Mouse (Mus musculus) forebrain, embryonic 16.5 days (tissue): ENCODE measurements around the gene Csf1. TPM values are rescaled to one million over a fixed set of nuclear protein-coding genes. Genes with fewer than 3 reads are reported as not detected.

Source experiments
- ATAC-seq: fragments of 200-750 bp; cut with Nextera tagmentation; 2 replicates; pipeline ENCODE4 v1.8.0; 2017; ENCODE audit warnings: mild to moderate bottlenecking, moderate library complexity
- H3K27ac ChIP-seq: fragments of 300-500 bp; sonication (generic); 2 replicates; pipeline ENCODE4 v1.5.1; 2014; ENCODE audit warnings: low read length, control low read depth
- H3K27me3 ChIP-seq: fragments of 300-500 bp; sonication (generic); replicated peaks from 2 replicates; pipeline ENCODE4 v1.6.1; 2014; ENCODE audit warnings: low read length; ENCODE audit not compliant: control insufficient read depth, insufficient read depth
- H3K36me3 ChIP-seq: fragments of 300-500 bp; sonication (generic); 2 replicates; pipeline ENCODE4 v1.6.1; 2014; ENCODE audit not compliant: control insufficient read depth, insufficient read depth
- H3K4me1 ChIP-seq: fragments of 300-500 bp; sonication (generic); replicated peaks from 2 replicates; pipeline ENCODE4 v1.6.1; 2014; ENCODE audit warnings: low read length; ENCODE audit not compliant: control insufficient read depth, insufficient read depth
- H3K4me2 ChIP-seq: fragments of 300-500 bp; sonication (generic); 2 replicates; pipeline ENCODE4 v1.6.1; 2014; ENCODE audit warnings: mild to moderate bottlenecking, low read length, control low read depth
- H3K4me3 ChIP-seq: fragments of 300-500 bp; sonication (generic); replicated peaks from 2 replicates; pipeline ENCODE4 v1.5.1; 2014; ENCODE audit warnings: mild to moderate bottlenecking, low read length, control low read depth
- H3K9ac ChIP-seq: fragments of 300-500 bp; sonication (generic); replicated peaks from 2 replicates; pipeline ENCODE4 v1.6.1; 2014; ENCODE audit warnings: low read depth, low read length, control low read depth
- H3K9me3 ChIP-seq: fragments of 300-500 bp; sonication (generic); 2 replicates; pipeline ENCODE4 v1.6.1; 2016; ENCODE audit warnings: low read length; ENCODE audit not compliant: control insufficient read depth
- WGBS: fragments of 180-500 bp; shearing (Covaris S2); extraction: QIAGEN DNeasy Blood & Tissue Kit; methylation state at CpG from one replicate; pipeline ENCODE4 v1.1.7; 2014; 5-methylcytosine and 5-hydroxymethylcytosine counted together
- polyA plus RNA-seq: library from polyadenylated mRNA; unstranded; fragments of >200 nt; fragmentation: Nextera tagmentation; extraction: Ambion mirVana; gene quantifications from 2 replicates; pipeline ENCODE4 v1.2.1, GENCODE M21; 2015

The Csf1 gene
- polyA plus RNA-seq, 1 experiment from 2014 or later: 7.3 TPM

- no peak for ATAC-seq
- H3K27me3 ChIP-seq: no peaks in the 10 kb centered on the region
- H3K4me2 ChIP-seq: no peak overlapping the region
- no peak overlapping the region for H3K9ac ChIP-seq
- H3K27ac ChIP-seq: no peak overlapping the region
- 87% methylated on average over 4 of the region's 4 CpGs for WGBS
- no peaks in the 10 kb centered on the region for H3K9me3 ChIP-seq
- no peak overlapping the region for H3K4me3 ChIP-seq
- H3K36me3 ChIP-seq: no peaks in the 10 kb centered on the region
- H3K4me1 ChIP-seq: peaks cover 6% of the 10 kb centered on the region
Measured at GRCm38 (mm10) chr3:107785546-107785945, 25.3 kb upstream of the Csf1 start.

- Histone ChIP-seq H3K4me1 (peaks cover 6% of the 10 kb centered on the region), H3K27me3 (no peaks in the 10 kb centered on the region), H3K4me2 (no peak overlapping the region), H3K27ac (no peak overlapping the region), H3K9me3 (no peaks in the 10 kb centered on the region), H3K4me3 (no peak overlapping the region), H3K9ac (no peak overlapping the region), H3K36me3 (no peaks in the 10 kb centered on the region)
- 87% methylated on average over 3 of the region's 3 CpGs for WGBS
- no peak for ATAC-seq
Measured at GRCm38 (mm10) chr3:107783315-107783714, 23.0 kb upstream of the Csf1 start.

GRCm38 (mm10) chr3:107781304-107781703, 21.0 kb upstream of the Csf1 start:
- no peak overlapping the region for H3K4me2 ChIP-seq
- 88% methylated on average over 5 of the region's 5 CpGs for WGBS
- no peak for ATAC-seq

DNA sequence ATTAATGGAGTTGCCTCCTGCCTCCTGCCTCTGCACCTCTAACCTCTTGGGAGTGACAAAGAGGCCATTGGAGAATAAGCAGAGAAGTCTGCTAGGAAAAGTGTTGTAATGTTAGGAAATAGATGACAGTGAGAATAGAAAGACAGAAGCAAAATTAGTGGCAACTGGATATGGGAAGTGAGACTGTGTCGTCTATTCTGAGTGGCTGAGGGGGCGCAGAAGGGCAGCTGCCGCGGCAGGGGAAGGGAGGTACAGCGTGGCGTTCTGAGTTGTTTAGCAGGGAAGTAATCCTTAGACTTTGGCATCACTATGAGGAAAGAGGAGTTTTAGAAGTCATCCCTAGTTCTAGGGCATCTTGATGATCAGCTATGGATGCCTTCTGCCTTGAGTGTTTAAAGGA, 17.7 kb upstream of the Csf1 start:
- Histone ChIP-seq H3K4me1 (no peaks in the 10 kb centered on the region), H3K4me3 (no peak overlapping the region), H3K27me3 (no peaks in the 10 kb centered on the region), H3K4me2 (no peak overlapping the region), H3K9ac (no peak overlapping the region), H3K27ac (no peak overlapping the region), H3K9me3 (no peaks in the 10 kb centered on the region), H3K36me3 (no peaks in the 10 kb centered on the region)
- ATAC-seq: no peak
- WGBS: 79% methylated on average over 6 of the region's 6 CpGs

More at GRCm38 (mm10) chr3:107781304-107781703, 21.0 kb upstream of the Csf1 start:
- H3K27ac ChIP-seq: no peak overlapping the region
- no peak overlapping the region for H3K4me3 ChIP-seq
- no peaks in the 10 kb centered on the region for H3K9me3 ChIP-seq
- no peaks in the 10 kb centered on the region for H3K4me1 ChIP-seq
- no peak overlapping the region for H3K9ac ChIP-seq
- H3K27me3 ChIP-seq: no peaks in the 10 kb centered on the region
- H3K36me3 ChIP-seq: no peaks in the 10 kb centered on the region

DNA sequence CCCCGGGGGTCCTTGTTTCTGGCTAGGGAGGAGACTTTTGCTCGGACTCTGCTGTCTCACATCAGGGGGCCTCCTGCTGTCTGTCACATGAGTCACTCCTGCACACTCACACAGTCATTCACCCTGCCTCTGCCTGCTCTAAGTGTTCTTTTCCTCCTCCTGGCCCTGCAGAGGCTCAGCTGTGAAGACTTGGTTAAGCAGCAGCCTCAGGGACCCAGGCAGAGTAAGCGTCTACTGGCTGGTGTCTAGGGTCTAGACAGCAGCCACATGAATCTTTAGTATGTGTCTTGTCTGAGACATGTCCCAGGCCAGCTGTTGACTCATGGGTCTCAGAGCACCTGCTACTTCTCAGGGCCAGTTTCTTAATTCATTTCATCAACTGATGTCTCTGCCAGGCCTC, 16.0 kb upstream of the Csf1 start:
- no peaks in the 10 kb centered on the region for H3K27me3 ChIP-seq

GRCm38 (mm10) chr3:107775736-107776135, 15.5 kb upstream of the Csf1 start:
- H3K4me3 ChIP-seq: no peak overlapping the region
- whole genome bisulfite sequencing: 48% methylated on average over 3 of the region's 3 CpGs
- no peaks in the 10 kb centered on the region for H3K27me3 ChIP-seq
- no peaks in the 10 kb centered on the region for H3K4me1 ChIP-seq
- no peak overlapping the region for H3K27ac ChIP-seq
- no peaks in the 10 kb centered on the region for H3K36me3 ChIP-seq
- no peak for ATAC-seq
- H3K9ac ChIP-seq: no peak overlapping the region
- no peak overlapping the region for H3K4me2 ChIP-seq
- no peaks in the 10 kb centered on the region for H3K9me3 ChIP-seq

More for the DNA sequence above, 16.0 kb upstream of the Csf1 start:
- Histone ChIP-seq H3K36me3 (no peaks in the 10 kb centered on the region), H3K9ac (no peak overlapping the region), H3K4me3 (no peak overlapping the region), H3K27ac (no peak overlapping the region), H3K9me3 (no peaks in the 10 kb centered on the region), H3K4me2 (no peak overlapping the region), H3K4me1 (no peaks in the 10 kb centered on the region)
- no peak for ATAC-seq
- 29% methylated on average over 3 of the region's 3 CpGs for WGBS

- no peaks in the 10 kb centered on the region for H3K9me3 ChIP-seq
- no peak overlapping the region for H3K27ac ChIP-seq
- H3K4me3 ChIP-seq: no peak overlapping the region
- H3K36me3 ChIP-seq: no peaks in the 10 kb centered on the region
- no peak for ATAC-seq
- H3K4me2 ChIP-seq: no peak overlapping the region
- H3K9ac ChIP-seq: no peak overlapping the region
- no peaks in the 10 kb centered on the region for H3K4me1 ChIP-seq
- H3K27me3 ChIP-seq: no peaks in the 10 kb centered on the region
- 63% methylated on average over 5 of the region's 5 CpGs for WGBS
Measured at GRCm38 (mm10) chr3:107775056-107775455, 14.8 kb upstream of the Csf1 start.

GRCm38 (mm10) chr3:107772860-107773259, 12.6 kb upstream of the Csf1 start:
- ATAC-seq: no peak
- WGBS: 78% methylated on average over 5 of the region's 5 CpGs
- Histone ChIP-seq H3K27me3 (no peaks in the 10 kb centered on the region), H3K4me1 (no peaks in the 10 kb centered on the region), H3K27ac (no peak overlapping the region), H3K4me2 (no peak overlapping the region), H3K9ac (no peak overlapping the region), H3K9me3 (no peaks in the 10 kb centered on the region), H3K36me3 (no peaks in the 10 kb centered on the region), H3K4me3 (no peak overlapping the region)

GRCm38 (mm10) chr3:107769692-107770091, 9.4 kb upstream of the Csf1 start:
- Histone ChIP-seq H3K4me2 (no peak overlapping the region), H3K9ac (no peak overlapping the region), H3K27ac (no peak overlapping the region), H3K9me3 (no peaks in the 10 kb centered on the region), H3K4me3 (no peak overlapping the region), H3K36me3 (no peaks in the 10 kb centered on the region), H3K4me1 (no peaks in the 10 kb centered on the region), H3K27me3 (no peaks in the 10 kb centered on the region)
- ATAC-seq: no peak
- 89% methylated on average over 2 of the region's 2 CpGs for WGBS
